21 mouse cellular contexts compared by ENCODE assay signal in genomic region chr5:54411275-54411904, GRCm38 (mm10).
DNase-seq lines count a peak whose midpoint lies in the region; ATAC-seq lines count a peak whose summit lies in the region.
"Had no signal": no experiment of that assay in that cellular context is flagged by ENCODE, and none has a peak within 500 bp of the region (broad histone marks: within the 10 kb centered on the region; RNA-seq: fewer than 3 reads in every experiment).

No protein-coding gene starts in this region.

- ATAC-seq in cerebellum, adult (ENCODE audit: insufficient number of reproducible peaks, low FRiP score, low TSS enrichment) = 0 out of 2 replicates have a peak, but pooled peaks have one; percentile 49
- ATAC-seq in hindbrain, embryonic 13.5 days (ENCODE audit: low FRiP score) = peak; percentile 92
- peak; percentile 85 for ATAC-seq in neural tube, embryonic 12.5 days (ENCODE audit: low FRiP score, low read depth)
- no peak for ATAC-seq in inflammation-experienced regulatory T-cells, adult 6 months
- ATAC-seq: liver, embryonic 12.5 days had no signal

- H3K9me3 ChIP-seq in hindbrain, embryonic 13.5 days = no peaks in the 10 kb centered on the region
- no peaks in the 10 kb centered on the region for H3K9me3 ChIP-seq in neural tube, embryonic 12.5 days
- H3K9me3 ChIP-seq: embryonic facial prominence, embryonic 13.5 days; heart, embryonic 10.5 days; limb, embryonic 10.5 days; liver, embryonic 12.5 days; lung, embryonic 15.5 days; stomach, embryonic 15.5 days had no signal

- no peak for DNase-seq in cerebellum, adult 9-11 months
- peak; percentile 78 for DNase-seq in heart, adult 11 months
- no peak for DNase-seq in heart, postnatal 36 days
- DNase-seq in right cerebral cortex, postnatal 14 days = no peak
- DNase-seq: adrenal gland, adult 8-10 months; cerebellum, postnatal 36 days; gastrocnemius, postnatal 25 days; heart, postnatal 14 days; kidney, adult 2 months; kidney, postnatal 25 days had no signal

- H3K4me2 ChIP-seq in hindbrain, embryonic 13.5 days = no peak overlapping the region
- no peak overlapping the region for H3K4me2 ChIP-seq in neural tube, embryonic 12.5 days (replicated peaks)
- H3K4me2 ChIP-seq: embryonic facial prominence, embryonic 13.5 days; liver, embryonic 12.5 days; lung, embryonic 15.5 days; stomach, embryonic 15.5 days had no signal

- H3K27me3 ChIP-seq in hindbrain, embryonic 13.5 days = no peaks in the 10 kb centered on the region
- no peaks in the 10 kb centered on the region for H3K27me3 ChIP-seq in neural tube, embryonic 12.5 days (replicated peaks)
- H3K27me3 ChIP-seq: embryonic facial prominence, embryonic 13.5 days; liver, embryonic 12.5 days; lung, embryonic 15.5 days; stomach, embryonic 15.5 days had no signal

- intact Hi-C loops in heart, postnatal 36 days (cut with DNase I) = no loop called here

- 43% methylated on average over 5 of the region's 5 CpGs for WGBS in hindbrain, embryonic 13.5 days
- 58% methylated on average over 5 of the region's 5 CpGs for WGBS in neural tube, embryonic 12.5 days

- no peak overlapping the region for H3K4me3 ChIP-seq in hindbrain, embryonic 13.5 days
- H3K4me3 ChIP-seq in neural tube, embryonic 12.5 days = no peak overlapping the region
- H3K4me3 ChIP-seq: embryonic facial prominence, embryonic 13.5 days; heart, embryonic 10.5 days; limb, embryonic 10.5 days; liver, embryonic 12.5 days; lung, embryonic 15.5 days; myocyte; stomach, embryonic 15.5 days had no signal

- no peaks in the 10 kb centered on the region for H3K36me3 ChIP-seq in hindbrain, embryonic 13.5 days
- no peaks in the 10 kb centered on the region for H3K36me3 ChIP-seq in neural tube, embryonic 12.5 days
- H3K36me3 ChIP-seq: embryonic facial prominence, embryonic 13.5 days; heart, embryonic 10.5 days; limb, embryonic 10.5 days; liver, embryonic 12.5 days; lung, embryonic 15.5 days; stomach, embryonic 15.5 days had no signal

- H3K4me1 ChIP-seq in hindbrain, embryonic 13.5 days (replicated peaks) = peaks cover 6% of the 10 kb centered on the region
- H3K4me1 ChIP-seq in neural tube, embryonic 12.5 days = no peaks in the 10 kb centered on the region
- H3K4me1 ChIP-seq: embryonic facial prominence, embryonic 13.5 days; heart, embryonic 10.5 days; limb, embryonic 10.5 days; liver, embryonic 12.5 days; lung, embryonic 15.5 days; stomach, embryonic 15.5 days had no signal

- no peak overlapping the region for H3K9ac ChIP-seq in hindbrain, embryonic 13.5 days
- H3K9ac ChIP-seq in neural tube, embryonic 12.5 days = no peak overlapping the region
- H3K9ac ChIP-seq: embryonic facial prominence, embryonic 13.5 days; liver, embryonic 12.5 days; lung, embryonic 15.5 days; stomach, embryonic 15.5 days had no signal

- peak overlapping the region; percentile 35 for H3K27ac ChIP-seq in hindbrain, embryonic 13.5 days
- no peak overlapping the region for H3K27ac ChIP-seq in neural tube, embryonic 12.5 days
- H3K27ac ChIP-seq: embryonic facial prominence, embryonic 13.5 days; heart, embryonic 10.5 days; limb, embryonic 10.5 days; liver, embryonic 12.5 days; lung, embryonic 15.5 days; stomach, embryonic 15.5 days had no signal
